Mouse (Mus musculus) cortical plate, adult 2 months (tissue): ENCODE measurements at regions not wholly inside any gene's neighbourhood (a gene's known extent, or its start where the extent isn't known, plus 50 kb on each side); places are given as distances from the start of the nearest gene placed in this dataset.

ENCODE experiments used
- CTCF ChIP-seq: fragments of 200-500 bp; IDR thresholded peaks from 2 replicates; pipeline ENCODE4 v1.5.1; 2011; ENCODE audit warnings: mild to moderate bottlenecking, control low read depth, low read length; ENCODE audit not compliant: insufficient read depth; ENCODE audit errors: extremely low read depth
- POLR2A ChIP-seq: fragments of 200-500 bp; IDR thresholded peaks from 2 replicates; pipeline ENCODE4 v1.6.1; 2011; ENCODE audit warnings: mild to moderate bottlenecking, low read length, control low read depth; ENCODE audit not compliant: insufficient read depth; ENCODE audit errors: extremely low read depth

- TF ChIP-seq CTCF (no peak), POLR2A (no peak)
Observed at GRCm38 (mm10) chr13:72355297-72355696, 273.3 kb upstream of the Irx2 start.
